Mouse (Mus musculus): ENCODE data around the gene Lrch1. TPM values are rescaled to one million over a fixed set of nuclear protein-coding genes. Genes with fewer than 3 reads are reported as not detected.

Gene Lrch1
- total and polyA plus RNA-seq, 3 experiments = 2.8 to 6.1 TPM; not detected in 1

DNA sequence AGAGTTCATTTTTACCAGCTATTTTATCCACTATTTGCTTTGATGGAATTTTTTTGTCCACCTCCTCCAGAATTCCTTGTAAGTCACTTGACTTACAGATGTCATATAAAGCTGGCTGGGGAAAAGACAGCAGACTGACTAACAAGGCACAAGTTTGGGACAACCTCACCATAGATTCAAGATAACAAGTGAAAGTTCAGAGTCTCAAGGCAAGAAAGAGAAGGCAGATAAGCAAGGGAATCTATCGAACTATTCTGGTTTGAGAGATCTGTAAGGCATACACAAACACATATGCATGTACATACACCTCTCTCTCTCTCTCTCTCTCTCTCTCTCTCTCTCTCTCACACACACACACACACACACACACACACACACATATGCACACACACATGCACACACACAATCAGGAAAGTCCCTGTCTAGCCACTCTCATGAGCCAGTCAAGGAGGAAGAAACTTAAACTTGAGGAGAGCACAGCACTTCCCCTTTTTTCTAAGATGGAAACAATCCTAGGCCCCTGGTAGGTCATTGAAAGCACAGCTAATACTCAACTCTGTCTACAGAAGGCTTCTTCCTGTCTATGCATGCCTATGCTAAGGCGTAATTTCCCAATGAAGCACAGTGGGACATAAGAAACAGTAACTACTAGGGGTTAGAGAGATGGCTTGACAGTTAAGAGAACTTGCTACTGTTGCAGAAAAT, 11.0 kb downstream of the Lrch1 start:
- Histone ChIP-seq H3K4me3 (ENCODE audit: control insufficient read depth in 1 of 2, insufficient read depth in 1 of 2, low read depth in 2 of 2, low read length in 2 of 2) (peak overlapping the region; percentile 3 to 21; a peak in 1 of 4 replicates), H3K9ac (ENCODE audit: control insufficient read depth, low read depth, low read length, poor library complexity, severe bottlenecking) (no peak overlapping the region), H3K4me1 (ENCODE audit: control insufficient read depth in 1 of 2, insufficient read depth in 2 of 2, low read length in 2 of 2) (peaks cover 7 to 10% of the 10 kb centered on the region in 2 experiments), H3K79me2 (ENCODE audit: control insufficient read depth, insufficient read depth, low read length, poor library complexity) (no peaks in the 10 kb centered on the region), H3K9me3 (replicated peaks; ENCODE audit: insufficient read depth, low read length) (no peaks in the 10 kb centered on the region), H3K36me3 (ENCODE audit: control insufficient read depth in 1 of 2, insufficient read depth in 2 of 2, low read length in 2 of 2) (peaks cover 0 to 10% of the 10 kb centered on the region in 2 experiments; a peak in 2 of 4 replicates), H3K27me3 (ENCODE audit: control insufficient read depth in 1 of 2, insufficient read depth in 2 of 2, low read length in 2 of 2) (no peaks in the 10 kb centered on the region), H3K27ac (ENCODE audit: control insufficient read depth, low read depth, low read length) (peak overlapping the region; percentile 22)
- TF ChIP-seq ETS1 (IDR thresholded peaks at IDR 0.05; ENCODE audit: low read depth, low read length) = 0 out of 2 replicates have a peak, but pooled peaks have one; percentile 4
- no peak for TF ChIP-seq MYC (IDR thresholded peaks at IDR 0.05; ENCODE audit: low read depth, low read length)
- no peak for TF ChIP-seq ZNF384 (IDR thresholded peaks at IDR 0.05; ENCODE audit: low read depth, low read length)
- peak; percentile 41 for TF ChIP-seq MXI1 (IDR thresholded peaks at IDR 0.05; ENCODE audit: low read depth, low read length)
- no peak for TF ChIP-seq RAD21 (IDR thresholded peaks at IDR 0.05; ENCODE audit: low read depth, low read length)
- TF ChIP-seq EP300 (IDR thresholded peaks at IDR 0.05; ENCODE audit: low read depth in 1 of 2, low read length in 2 of 2) = peak in 1 of 2 experiments; percentile 31; a peak in 2 of 4 replicates
- TF ChIP-seq SIN3A (IDR thresholded peaks at IDR 0.05; ENCODE audit: low read length) = peak; percentile 44
- TF ChIP-seq TBP (IDR thresholded peaks at IDR 0.05; ENCODE audit: low read depth, low read length) = no peak
- no peak for TF ChIP-seq MAZ (IDR thresholded peaks at IDR 0.05; ENCODE audit: low read depth, low read length)
- TF ChIP-seq CHD2 (IDR thresholded peaks at IDR 0.05; ENCODE audit: low read length) = no peak
- TF ChIP-seq MAX (IDR thresholded peaks at IDR 0.05; ENCODE audit: low read length) = no peak
- peak; percentile 77 for TF ChIP-seq GATA1 (IDR thresholded peaks at IDR 0.05; ENCODE audit: low read depth, low read length)
- 0 out of 2 replicates have a peak, but pooled peaks have one; percentile 21 for TF ChIP-seq TCF12 (IDR thresholded peaks at IDR 0.05; ENCODE audit: low read depth, low read length)
- TF ChIP-seq UBTF (IDR thresholded peaks at IDR 0.05; ENCODE audit: borderline replicate concordance, insufficient read depth, low read depth, low read length) = no peak
- peak; percentile 89 for DNase-seq (ENCODE audit: low read depth, low spot score)

GRCm38 (mm10) chr14:74935111-74935510, 12.6 kb downstream of the Lrch1 start:
- no peak overlapping the region for H3K27ac ChIP-seq (ENCODE audit: control insufficient read depth, low read depth, low read length)
- no peaks in the 10 kb centered on the region for H3K79me2 ChIP-seq (ENCODE audit: control insufficient read depth, insufficient read depth, low read length, poor library complexity)
- TF ChIP-seq NRF1 (IDR thresholded peaks at IDR 0.05; ENCODE audit: insufficient read depth, low read depth, low read length, poor library complexity, severe bottlenecking) (no peak), CHD1 (IDR thresholded peaks at IDR 0.05; ENCODE audit: low read depth, low read length) (no peak), HCFC1 (IDR thresholded peaks at IDR 0.05; ENCODE audit: low read depth, low read length) (no peak), MYB (IDR thresholded peaks at IDR 0.05; ENCODE audit: low read depth, low read length) (no peak), ZMIZ1 (IDR thresholded peaks at IDR 0.05; ENCODE audit: low read depth, low read length) (no peak), POLR2A (IDR thresholded peaks at IDR 0.05; ENCODE audit: control insufficient read depth in 1 of 2, insufficient read depth in 1 of 2, low read depth in 1 of 2, low read length in 2 of 2, poor library complexity in 1 of 2) (no peak), RCOR1 (IDR thresholded peaks at IDR 0.05; ENCODE audit: low read depth, low read length) (no peak), TBP (IDR thresholded peaks at IDR 0.05; ENCODE audit: low read depth, low read length) (no peak), MAX (IDR thresholded peaks at IDR 0.05; ENCODE audit: low read length) (no peak), GATA1 (IDR thresholded peaks at IDR 0.05; ENCODE audit: low read depth, low read length) (no peak), ZC3H11A (IDR thresholded peaks at IDR 0.05; ENCODE audit: low read depth, low read length) (no peak), RAD21 (IDR thresholded peaks at IDR 0.05; ENCODE audit: low read depth, low read length) (no peak), EP300 (IDR thresholded peaks at IDR 0.05; ENCODE audit: low read depth in 1 of 2, low read length in 2 of 2) (no peak), E2F4 (IDR thresholded peaks at IDR 0.05; ENCODE audit: borderline replicate concordance, low read depth, low read length) (no peak), KAT2A (conservative IDR thresholded peaks at IDR 0.05; ENCODE audit: low read depth, low read length) (no peak), ZKSCAN1 (IDR thresholded peaks at IDR 0.05; ENCODE audit: low read depth, low read length) (no peak), MXI1 (IDR thresholded peaks at IDR 0.05; ENCODE audit: low read depth, low read length) (no peak), SIN3A (IDR thresholded peaks at IDR 0.05; ENCODE audit: low read length) (no peak), SMC3 (IDR thresholded peaks at IDR 0.05; ENCODE audit: low read depth, low read length) (no peak), CHD2 (IDR thresholded peaks at IDR 0.05; ENCODE audit: low read length) (no peak)
- no peaks in the 10 kb centered on the region for H3K9me3 ChIP-seq (replicated peaks; ENCODE audit: insufficient read depth, low read length)
- no peaks in the 10 kb centered on the region for H3K27me3 ChIP-seq (ENCODE audit: control insufficient read depth in 1 of 2, insufficient read depth in 2 of 2, low read length in 2 of 2)
- H3K36me3 ChIP-seq (ENCODE audit: control insufficient read depth in 1 of 2, insufficient read depth in 2 of 2, low read length in 2 of 2) = peaks cover 0 to 10% of the 10 kb centered on the region in 2 experiments; a peak in 2 of 4 replicates
- no peak overlapping the region for H3K9ac ChIP-seq (ENCODE audit: control insufficient read depth, low read depth, low read length, poor library complexity, severe bottlenecking)
- H3K4me3 ChIP-seq (ENCODE audit: control insufficient read depth in 1 of 2, insufficient read depth in 1 of 2, low read depth in 2 of 2, low read length in 2 of 2) = no peak overlapping the region
- peaks cover 10 to 12% of the 10 kb centered on the region in 2 experiments for H3K4me1 ChIP-seq (ENCODE audit: control insufficient read depth in 1 of 2, insufficient read depth in 2 of 2, low read length in 2 of 2)
- no peak for DNase-seq (ENCODE audit: low read depth, low spot score)
